Mouse (Mus musculus) embryo, embryonic 10.5 days (tissue): ENCODE measurements around the gene Fam222a.

Experiments
- DNase-seq: peaks from one replicate; pipeline ENCODE4 v3.0.0-alpha.2; 2015; ENCODE audit warnings: low spot score

The Fam222a gene

GRCm38 (mm10) chr5:114560533-114560936 is 7.3 kb upstream of the Fam222a start:
- no peak for DNase-seq

GRCm38 (mm10) chr5:114560965-114561364 is 6.9 kb upstream of the Fam222a start:
- DNase-seq, result no peak

- no peak for DNase-seq
These were observed 3.8 kb upstream of the Fam222a start for GRCm38 (mm10) chr5:114563994-114564393.

- no peak for DNase-seq
These were observed 2.5 kb upstream of the Fam222a start for GRCm38 (mm10) chr5:114565305-114565704.

GRCm38 (mm10) chr5:114565751-114566150 is 2.1 kb upstream of the Fam222a start:
- no peak for DNase-seq

- no peak for DNase-seq
These were observed 1.4 kb upstream of the Fam222a start for GRCm38 (mm10) chr5:114566461-114566860.

- DNase-seq, result peak; percentile 97
These were observed 720 bp upstream of the Fam222a start for GRCm38 (mm10) chr5:114567075-114567517.

- DNase-seq, result peak; percentile 49
These were observed 1.0 kb downstream of the Fam222a start for GRCm38 (mm10) chr5:114568818-114569217.

- DNase-seq, result no peak
These were observed 2.3 kb downstream of the Fam222a start for GRCm38 (mm10) chr5:114569918-114570670.

- DNase-seq, result no peak
These were observed 3.1 kb downstream of the Fam222a start for GRCm38 (mm10) chr5:114570791-114571450.

GRCm38 (mm10) chr5:114571451-114572030 is 3.7 kb downstream of the Fam222a start:
- peak; percentile 86 for DNase-seq

- peak; percentile 61 for DNase-seq
These were observed 5.2 kb downstream of the Fam222a start for GRCm38 (mm10) chr5:114572997-114573396.

- no peak for DNase-seq
These were observed 6.3 kb downstream of the Fam222a start for GRCm38 (mm10) chr5:114573920-114574628.

GRCm38 (mm10) chr5:114575010-114575409 is 7.2 kb downstream of the Fam222a start:
- no peak for DNase-seq

GRCm38 (mm10) chr5:114575530-114575929 is 7.7 kb downstream of the Fam222a start:
- no peak for DNase-seq

- no peak for DNase-seq
These were observed 8.3 kb downstream of the Fam222a start for GRCm38 (mm10) chr5:114575986-114576605.

GRCm38 (mm10) chr5:114578361-114578760 is 10.5 kb downstream of the Fam222a start:
- no peak for DNase-seq

GRCm38 (mm10) chr5:114579714-114580357 is 12.0 kb downstream of the Fam222a start:
- DNase-seq, result peak; percentile 53

- no peak for DNase-seq
These were observed 13.7 kb downstream of the Fam222a start for GRCm38 (mm10) chr5:114581486-114581885.

- DNase-seq, result no peak
These were observed 15.2 kb downstream of the Fam222a start for GRCm38 (mm10) chr5:114583046-114583445.

GRCm38 (mm10) chr5:114583490-114584175 is 15.8 kb downstream of the Fam222a start:
- no peak for DNase-seq
